Mouse (Mus musculus) retina, adult 2 months (tissue): ENCODE results near the gene Fadd.

Experiments used
- DNase-seq: peaks from one replicate; pipeline ENCODE4 v3.0.0-alpha.2; 2012; ENCODE audit warnings: low read depth, low spot score

Fadd gene

GRCm38 (mm10) chr7:144531585-144532378 lies 50.5 kb downstream of the Fadd start:
- no peak for DNase-seq

- DNase-seq, result no peak
Measured at GRCm38 (mm10) chr7:144529851-144530250, 52.4 kb downstream of the Fadd start.

- no peak for DNase-seq
Measured at GRCm38 (mm10) chr7:144527723-144528221, 54.5 kb downstream of the Fadd start.
